Mouse (Mus musculus) heart, postnatal 0 days (tissue): ENCODE measurements around the gene S1pr4. TPM values are rescaled to one million over a fixed set of nuclear protein-coding genes. Genes with fewer than 3 reads are reported as not detected.

ENCODE experiments used
- ATAC-seq: fragments of 200-750 bp; cut with Nextera tagmentation; 2 replicates; pipeline ENCODE4 v1.8.0; 2017; ENCODE audit warnings: low read depth, moderate number of reproducible peaks, moderate library complexity; ENCODE audit not compliant: insufficient read depth
- DNase-seq: peaks from one replicate; pipeline ENCODE4 v3.0.0-alpha.2; 2016; ENCODE audit warnings: low spot score
- H3K27ac ChIP-seq: fragments of 300-500 bp; sonication (generic); 2 replicates; pipeline ENCODE4 v1.5.1; 2014; ENCODE audit warnings: low read depth, mild to moderate bottlenecking
- H3K27me3 ChIP-seq: fragments of 300-500 bp; sonication (generic); 2 replicates; pipeline ENCODE4 v1.6.1; 2014; ENCODE audit warnings: low read length, mixed read lengths; ENCODE audit not compliant: control insufficient read depth, insufficient read depth
- H3K36me3 ChIP-seq: fragments of 300-500 bp; sonication (generic); replicated peaks from 2 replicates; pipeline ENCODE4 v1.6.1; 2014; ENCODE audit warnings: low read length, mixed read lengths; ENCODE audit not compliant: control insufficient read depth, insufficient read depth
- H3K4me1 ChIP-seq: fragments of 300-500 bp; sonication (generic); 2 replicates; pipeline ENCODE4 v1.6.1; 2014; ENCODE audit warnings: antibody characterized with exemption; ENCODE audit not compliant: control insufficient read depth, insufficient read depth
- H3K4me2 ChIP-seq: fragments of 300-500 bp; sonication (generic); 2 replicates; pipeline ENCODE4 v1.6.1; 2014; ENCODE audit warnings: low read depth, mild to moderate bottlenecking, low read length, moderate library complexity
- H3K4me3 ChIP-seq: fragments of 300-500 bp; sonication (generic); 2 replicates; pipeline ENCODE4 v1.5.1; 2014; ENCODE audit warnings: low read depth, low read length
- H3K9ac ChIP-seq: fragments of 300-500 bp; sonication (generic); replicated peaks from 2 replicates; pipeline ENCODE4 v1.6.1; 2014; ENCODE audit warnings: low read depth, low read length, mixed read lengths
- H3K9me3 ChIP-seq: fragments of 300-500 bp; sonication (generic); replicated peaks from 2 replicates; pipeline ENCODE4 v1.6.1; 2016; ENCODE audit warnings: low read length; ENCODE audit not compliant: control insufficient read depth
- CTCF ChIP-seq: IDR thresholded peaks from 2 replicates; pipeline ENCODE4 v1.5.1; 2016; ENCODE audit warnings: antibody characterized with exemption, control low read depth, low read depth
- EP300 ChIP-seq: IDR thresholded peaks from 2 replicates; pipeline ENCODE4 v1.6.1; 2016; ENCODE audit warnings: antibody characterized with exemption, low read depth
- WGBS: fragments of 180-500 bp; shearing (Covaris S2); extraction: QIAGEN DNeasy Blood & Tissue Kit; methylation state at CpG from one replicate; pipeline ENCODE4 v1.1.7; 2014; 5-methylcytosine and 5-hydroxymethylcytosine counted together
- polyA plus RNA-seq: library from polyadenylated mRNA; unstranded; fragments of >200 nt; fragmentation: Nextera tagmentation; extraction: Ambion mirVana; gene quantifications from 2 replicates; pipeline ENCODE4 v1.2.1, GENCODE M21; 2015
- total RNA-seq: library from RNA; depleted of rRNA; stranded (reverse); fragments of >200 nt; gene quantifications from 2 replicates; pipeline ENCODE4 v1.2.3, GENCODE M21; 2014; ENCODE audit warnings: low replicate concordance

S1pr4 gene
- total and polyA plus RNA-seq, 2 experiments from 2014 or later: 0.34 TPM; not detected in 1

DNA sequence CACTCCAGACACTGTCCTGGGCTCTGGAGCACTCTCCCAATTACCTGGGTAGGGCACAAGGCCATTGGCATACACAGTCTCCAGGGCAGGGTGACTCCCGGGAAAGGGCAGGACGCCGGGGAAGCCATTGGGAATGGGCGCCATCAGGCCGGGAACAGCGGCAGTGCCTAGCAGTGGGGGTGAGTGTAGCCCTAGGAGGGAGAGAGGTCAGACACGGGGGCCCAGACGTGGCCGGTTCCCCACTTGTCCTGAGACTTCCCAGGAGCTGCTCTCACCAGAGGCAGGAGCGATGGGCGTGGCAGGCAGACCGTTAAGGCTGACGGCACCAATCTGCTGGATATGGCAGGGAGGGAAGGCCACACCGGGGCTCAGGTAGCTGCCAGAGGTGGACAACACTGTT, 33.1 kb downstream of the S1pr4 start:
- H3K9me3 ChIP-seq: no peaks in the 10 kb centered on the region
- no peak overlapping the region for H3K4me2 ChIP-seq
- no peaks in the 10 kb centered on the region for H3K4me1 ChIP-seq
- TF ChIP-seq CTCF (no peak), EP300 (no peak)
- no peak for ATAC-seq
- H3K9ac ChIP-seq: no peak overlapping the region
- no peaks in the 10 kb centered on the region for H3K36me3 ChIP-seq
- H3K27me3 ChIP-seq: peaks cover 77% of the 10 kb centered on the region
- WGBS: 54% methylated on average over 14 of the region's 14 CpGs
- no peak for DNase-seq
- H3K27ac ChIP-seq: no peak overlapping the region
- no peak overlapping the region for H3K4me3 ChIP-seq

DNA sequence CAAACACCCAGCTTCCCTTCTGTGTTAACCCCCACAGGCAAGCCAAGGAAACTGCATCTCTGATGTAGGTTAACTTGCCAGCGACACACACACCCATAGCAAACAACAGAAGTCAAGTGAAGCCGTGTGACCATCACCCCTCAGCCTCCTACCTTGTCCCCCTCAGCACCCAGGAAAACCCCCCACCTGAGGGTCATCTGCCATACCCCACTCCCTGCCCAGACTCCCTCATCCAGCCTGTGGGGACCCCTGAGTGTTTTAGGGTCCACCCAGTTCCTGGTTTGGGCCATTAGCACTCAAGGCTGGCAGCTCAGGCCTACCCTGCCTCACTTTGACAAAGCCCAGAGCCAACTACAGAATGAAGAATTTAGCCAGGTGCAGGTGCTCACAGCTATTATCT, 33.9 kb downstream of the S1pr4 start:
- peaks cover 79% of the 10 kb centered on the region for H3K27me3 ChIP-seq
- no peak overlapping the region for H3K27ac ChIP-seq
- no peaks in the 10 kb centered on the region for H3K4me1 ChIP-seq
- no peak overlapping the region for H3K9ac ChIP-seq
- no peaks in the 10 kb centered on the region for H3K36me3 ChIP-seq
- no peaks in the 10 kb centered on the region for H3K9me3 ChIP-seq
- H3K4me3 ChIP-seq: no peak overlapping the region
- WGBS: 75% methylated on average over 1 of the region's 2 CpGs
- no peak overlapping the region for H3K4me2 ChIP-seq
- TF ChIP-seq EP300 (no peak), CTCF (no peak)
- DNase-seq (no peak), ATAC-seq (no peak)

DNA sequence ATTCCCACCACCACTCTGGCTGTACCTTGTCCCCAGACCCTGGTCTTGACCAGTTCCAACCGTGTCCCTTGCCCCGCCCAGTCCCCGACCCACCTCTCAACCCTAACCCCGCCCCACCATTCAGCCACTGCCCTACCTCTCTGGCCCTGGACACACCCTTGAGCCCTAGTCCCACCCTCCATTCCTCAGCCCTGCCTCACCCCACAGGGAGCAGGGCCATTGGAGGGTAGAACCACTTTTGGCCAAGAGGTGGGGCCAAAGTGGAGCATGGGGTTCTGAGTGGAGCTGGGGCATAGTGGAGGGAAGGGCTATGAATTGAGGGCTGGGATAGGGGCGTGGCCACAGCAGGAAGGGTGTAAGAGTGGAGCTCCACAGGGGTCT, 34.7 kb downstream of the S1pr4 start:
- TF ChIP-seq EP300: no peak
- no peak for TF ChIP-seq CTCF
- H3K9ac ChIP-seq: no peak overlapping the region
- H3K27me3 ChIP-seq: peaks cover 80% of the 10 kb centered on the region
- H3K36me3 ChIP-seq: no peaks in the 10 kb centered on the region
- no peaks in the 10 kb centered on the region for H3K4me1 ChIP-seq
- H3K27ac ChIP-seq: no peak overlapping the region
- DNase-seq: no peak
- H3K4me3 ChIP-seq: no peak overlapping the region
- no peak overlapping the region for H3K4me2 ChIP-seq
- ATAC-seq: no peak
- H3K9me3 ChIP-seq: no peaks in the 10 kb centered on the region
- 5% methylated on average over 5 of the region's 5 CpGs for WGBS

DNA sequence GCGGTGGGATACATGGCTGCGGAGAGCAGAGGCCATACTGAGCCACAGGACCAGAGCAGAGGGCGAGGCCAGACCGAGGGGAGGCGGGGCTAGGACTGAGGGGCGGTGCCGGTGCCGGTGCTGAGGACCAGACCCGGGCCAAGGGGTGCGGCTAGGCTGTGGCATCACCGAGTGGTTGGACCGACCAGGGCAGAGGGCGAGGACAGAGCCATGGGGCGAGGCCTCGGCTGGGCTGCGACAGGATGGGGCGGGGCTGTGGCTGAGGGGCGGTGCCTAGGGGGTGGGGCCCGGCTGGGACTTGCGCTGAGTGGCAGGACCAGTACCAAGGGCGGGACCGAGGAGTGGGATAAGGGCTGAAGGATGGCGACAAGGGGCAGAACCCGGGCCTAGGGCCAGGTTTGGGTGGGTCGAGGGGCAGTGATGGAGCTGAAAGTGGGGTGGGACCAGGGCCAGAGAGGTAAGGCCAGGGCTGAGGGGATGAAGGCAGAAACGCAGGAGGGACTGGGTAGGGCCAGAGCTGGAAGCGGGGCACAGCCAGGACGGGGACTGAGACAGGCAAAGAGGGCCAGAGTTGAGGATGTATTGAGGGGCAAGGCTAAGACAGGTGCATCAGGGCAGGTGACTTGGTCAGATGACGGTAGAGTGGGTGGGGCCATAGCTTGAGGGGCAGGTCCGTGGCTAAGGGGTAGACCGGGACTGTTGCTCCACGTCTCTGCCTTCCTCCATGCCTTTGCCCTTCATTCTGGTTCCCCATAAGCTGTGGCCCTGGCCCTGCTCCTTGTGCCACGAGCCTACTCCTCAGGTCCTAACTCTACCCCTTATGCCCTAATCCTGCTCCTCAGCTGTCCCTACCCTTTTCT, 35.3 kb downstream of the S1pr4 start:
- 4% methylated on average over 32 of the region's 33 CpGs for WGBS
- peak overlapping the region; percentile 25; the same call in 1 of the 2 replicates for H3K4me3 ChIP-seq

DNA sequence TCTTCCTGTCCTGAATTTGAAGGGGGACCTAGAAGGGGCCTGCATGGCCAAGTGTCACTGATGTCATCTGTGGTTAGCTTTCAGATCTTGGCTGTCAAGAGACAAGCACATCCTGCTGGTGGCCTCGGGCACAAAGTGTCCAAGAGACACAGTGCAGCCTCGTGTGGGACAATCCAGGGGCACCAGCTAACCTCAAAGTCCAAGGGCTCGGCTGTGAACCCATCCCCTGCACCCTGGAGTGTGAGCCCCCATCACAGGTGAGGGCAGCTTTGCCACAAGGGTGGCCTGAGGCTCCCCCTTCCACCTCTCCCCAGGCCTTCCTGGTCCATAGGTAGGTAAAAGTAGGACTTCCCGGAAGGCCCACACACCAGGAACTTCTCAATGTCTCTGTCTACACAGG, 36.4 kb downstream of the S1pr4 start:
- TF ChIP-seq EP300 (no peak), CTCF (no peak)
- ATAC-seq (no peak), DNase-seq (no peak)
- H3K9me3 ChIP-seq: no peaks in the 10 kb centered on the region
- 54% methylated on average over 4 of the region's 4 CpGs for WGBS
- H3K4me2 ChIP-seq: no peak overlapping the region
- no peaks in the 10 kb centered on the region for H3K4me1 ChIP-seq
- no peak overlapping the region for H3K4me3 ChIP-seq
- H3K27ac ChIP-seq: no peak overlapping the region
- H3K9ac ChIP-seq: no peak overlapping the region
- peaks cover 91% of the 10 kb centered on the region for H3K27me3 ChIP-seq
- H3K36me3 ChIP-seq: no peaks in the 10 kb centered on the region

More for the DNA sequence above, 35.3 kb downstream of the S1pr4 start:
- Histone ChIP-seq H3K4me1 (no peaks in the 10 kb centered on the region), H3K36me3 (no peaks in the 10 kb centered on the region), H3K9me3 (no peaks in the 10 kb centered on the region), H3K27ac (no peak overlapping the region), H3K9ac (no peak overlapping the region), H3K4me2 (peak overlapping the region; percentile 35), H3K27me3 (peaks cover 84% of the 10 kb centered on the region)
- no peak for DNase-seq
- ATAC-seq: peak; percentile 60
- no peak for TF ChIP-seq CTCF
- TF ChIP-seq EP300: no peak
